In the genomic region with DNA sequence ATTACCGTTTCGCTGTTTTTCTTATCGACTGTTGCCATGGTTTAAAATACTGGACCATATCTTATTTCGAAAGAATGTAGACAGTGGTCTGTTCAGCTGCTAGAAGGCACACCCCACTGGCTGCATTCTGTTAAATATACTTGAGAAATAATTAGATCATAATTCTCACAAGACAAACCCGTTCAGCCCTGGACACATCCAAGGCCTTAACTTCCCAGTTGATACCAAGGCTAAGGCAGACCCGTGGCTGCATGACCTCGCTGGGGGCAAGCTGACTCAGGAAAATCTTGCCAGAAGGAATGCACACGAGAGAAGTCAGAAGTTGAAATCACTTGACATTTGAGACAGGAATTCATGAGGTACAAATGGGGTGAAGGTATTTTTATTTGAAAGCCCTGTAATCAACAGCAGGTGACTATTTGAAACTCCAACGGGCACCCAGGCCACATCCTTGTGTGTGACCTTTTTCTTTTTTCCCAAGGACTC, we compare ENCODE assay signal across 9 mouse cellular contexts. TPM values are rescaled to one million over a fixed set of nuclear protein-coding genes. Genes with fewer than 3 reads are reported as not detected.
DNase-seq lines count a peak whose midpoint lies in the region; ATAC-seq and TF ChIP-seq lines count a peak whose summit lies in the region.
"Had no signal": no experiment of that assay in that cellular context is flagged by ENCODE, and none has a peak within 500 bp of the region (broad histone marks: within the 10 kb centered on the region; RNA-seq: fewer than 3 reads in every experiment).

No protein-coding gene starts in this region.

- no peaks in the 10 kb centered on the region for H3K36me3 ChIP-seq in lung, embryonic 15.5 days
- peaks cover 8% of the 10 kb centered on the region for H3K36me3 ChIP-seq in small intestine, adult 2 months (ENCODE audit: control insufficient read depth, insufficient read depth, low read length)
- no peaks in the 10 kb centered on the region for H3K36me3 ChIP-seq in forebrain, postnatal 0 days (ENCODE audit: insufficient read depth)

- WGBS in lung, embryonic 15.5 days = 28% methylated on average over 9 of the region's 9 CpGs
- WGBS in small intestine, adult 2 months = 57% methylated on average over 9 of the region's 9 CpGs
- WGBS in forebrain, postnatal 0 days = 77% methylated on average over 9 of the region's 9 CpGs

- ATAC-seq in lung, embryonic 15.5 days (ENCODE audit: borderline replicate concordance, extremely low read depth, low FRiP score, low TSS enrichment) = no peak
- no peak for ATAC-seq in forebrain, postnatal 0 days

- DNase-seq in lung, postnatal 36 days = no peak
- DNase-seq in induced T-regulatory cell, adult 2 months (ENCODE audit: low read depth) = peak; percentile 27
- no peak for DNase-seq in gastrocnemius, postnatal 36 days
- DNase-seq in forebrain, postnatal 0 days = no peak
- no peak for DNase-seq in urinary bladder, postnatal 10 days (ENCODE audit: low spot score)
- DNase-seq: lung, postnatal 10 days had no signal

- H3K4me3 ChIP-seq in lung, embryonic 15.5 days = no peak overlapping the region
- H3K4me3 ChIP-seq in bone marrow macrophage, adult 2 months (ENCODE audit: insufficient read depth, low read length) = no peak overlapping the region
- no peak overlapping the region for H3K4me3 ChIP-seq in small intestine, adult 2 months (ENCODE audit: low read depth, low read length)
- no peak overlapping the region for H3K4me3 ChIP-seq in forebrain, postnatal 0 days (ENCODE audit: low read depth, low read length)

- no peak for TF ChIP-seq POLR2A in bone marrow macrophage, adult 2 months (IDR thresholded peaks at IDR 0.05; ENCODE audit: borderline replicate concordance, low read depth, low read length)
- TF ChIP-seq POLR2A in small intestine, adult 2 months (IDR thresholded peaks at IDR 0.05; ENCODE audit: low read depth, low read length) = no peak

- H3K9me3 ChIP-seq in lung, embryonic 15.5 days = no peaks in the 10 kb centered on the region
- no peaks in the 10 kb centered on the region for H3K9me3 ChIP-seq in forebrain, postnatal 0 days (ENCODE audit: low read length)

- no peak for TF ChIP-seq CTCF in bone marrow macrophage, adult 2 months (IDR thresholded peaks at IDR 0.05; ENCODE audit: low read depth, low read length)
- no peak for TF ChIP-seq CTCF in small intestine, adult 2 months (IDR thresholded peaks at IDR 0.05; ENCODE audit: extremely low read depth, insufficient read length, insufficient replicate concordance, low read depth, low read length)
- TF ChIP-seq CTCF in forebrain, postnatal 0 days (IDR thresholded peaks at IDR 0.05; ENCODE audit: low read depth) = no peak

- H3K4me2 ChIP-seq in lung, embryonic 15.5 days = no peak overlapping the region
- no peak overlapping the region for H3K4me2 ChIP-seq in forebrain, postnatal 0 days (ENCODE audit: low read depth)

- H3K27ac ChIP-seq in lung, embryonic 15.5 days = peak overlapping the region; percentile 85
- H3K27ac ChIP-seq in bone marrow macrophage, adult 2 months (ENCODE audit: insufficient read depth, low read depth, low read length) = peak overlapping the region; percentile 71
- peak overlapping the region; percentile 32; the same call in 1 of the 2 replicates for H3K27ac ChIP-seq in small intestine, adult 2 months (ENCODE audit: insufficient read depth, low read depth, low read length)
- H3K27ac ChIP-seq in forebrain, postnatal 0 days (ENCODE audit: low read depth, low read length) = no peak overlapping the region

- no peaks in the 10 kb centered on the region for H3K27me3 ChIP-seq in lung, embryonic 15.5 days
- no peaks in the 10 kb centered on the region for H3K27me3 ChIP-seq in small intestine, adult 2 months (ENCODE audit: control insufficient read depth, insufficient read depth, low read length)
- H3K27me3 ChIP-seq in forebrain, postnatal 0 days (ENCODE audit: insufficient read depth, low read length) = no peaks in the 10 kb centered on the region

- peaks cover 30% of the 10 kb centered on the region for H3K4me1 ChIP-seq in lung, embryonic 15.5 days
- H3K4me1 ChIP-seq in bone marrow macrophage, adult 2 months (ENCODE audit: control insufficient read depth, insufficient read depth, low read length) = peaks cover 31% of the 10 kb centered on the region
- peaks cover 19% of the 10 kb centered on the region for H3K4me1 ChIP-seq in small intestine, adult 2 months (ENCODE audit: control insufficient read depth, insufficient read depth, insufficient read length, low read length)
- H3K4me1 ChIP-seq in forebrain, postnatal 0 days (ENCODE audit: insufficient read depth) = no peaks in the 10 kb centered on the region

- no peak overlapping the region for H3K9ac ChIP-seq in lung, embryonic 15.5 days
- H3K9ac ChIP-seq in forebrain, postnatal 0 days = no peak overlapping the region

- intact Hi-C loops in gastrocnemius, postnatal 36 days (cut with DNase I) = loop anchor here (10.0 kb wide), 1 partner anchor 444 kb away; no protein-coding TSS in a partner anchor

RNA-seq across cellular contexts. Expression of a gene that starts 25.5 kb away (rescaled TPM):
- polyA plus RNA-seq in lung, embryonic 15.5 days (2015; fragmentation: Nextera tagmentation; extraction: Ambion mirVana) = 14.8 and 16.1 TPM in 2 replicates
- 6.2 and 6.9 TPM in 2 replicates for polyA plus RNA-seq in bone marrow macrophage, adult 2 months (2012; ENCODE audit: insufficient read depth, insufficient read length, missing spikeins)
- polyA plus RNA-seq in small intestine, adult 2 months (2012; rRNA removed) = 0.93 and 1.2 TPM in 2 replicates
- 1 to 10 TPM; 5.5 to 6.5 TPM for total RNA-seq in gastrocnemius, postnatal 36 days (2021)
- 3.1 and 4.3 TPM in 2 replicates for total RNA-seq in forebrain, postnatal 0 days (2014; rRNA removed)
- polyA plus RNA-seq in forebrain, postnatal 0 days (2015; fragmentation: Nextera tagmentation; extraction: Ambion mirVana) = 6.7 and 8.0 TPM in 2 replicates

RNA-seq across cellular contexts. Expression of a gene that starts 25.7 kb away (rescaled TPM):
- polyA plus RNA-seq in lung, embryonic 15.5 days (2015; fragmentation: Nextera tagmentation; extraction: Ambion mirVana) = 59.0 and 61.1 TPM in 2 replicates
- 30.9 and 33.0 TPM in 2 replicates for polyA plus RNA-seq in bone marrow macrophage, adult 2 months (2012; ENCODE audit: insufficient read depth, insufficient read length, missing spikeins)
- 1.5 and 3.9 TPM in 2 replicates for polyA plus RNA-seq in small intestine, adult 2 months (2012; rRNA removed)
- total RNA-seq in gastrocnemius, postnatal 36 days (2021) = 10 to 100 TPM; 19.4 to 22.6 TPM
- 34.2 and 51.8 TPM in 2 replicates for total RNA-seq in forebrain, postnatal 0 days (2014; rRNA removed)
- 56.3 and 69.2 TPM in 2 replicates for polyA plus RNA-seq in forebrain, postnatal 0 days (2015; fragmentation: Nextera tagmentation; extraction: Ambion mirVana)
